Mouse (Mus musculus): ENCODE results near the gene Tmem216. TPM values are rescaled to one million over a fixed set of nuclear protein-coding genes. Genes with fewer than 3 reads are reported as not detected.
A peak's percentile ranks its signal among the peaks of the same experiment; 100 is the strongest.

The Tmem216 gene
- polyA plus RNA-seq, 1 experiment: 15.6 TPM

- Histone ChIP-seq H3K27ac (ENCODE audit: insufficient read depth, low read length) (no peak overlapping the region), H3K4me3 (ENCODE audit: insufficient read depth, low read length) (no peak overlapping the region), H3K4me1 (ENCODE audit: control insufficient read depth, insufficient read depth, low read length) (no peaks in the 10 kb centered on the region)
- TF ChIP-seq CTCF (IDR thresholded peaks at IDR 0.05; ENCODE audit: borderline replicate concordance, insufficient read depth, low read length) (no peak), POLR2A (IDR thresholded peaks at IDR 0.05; ENCODE audit: low read depth, low read length) (no peak)
Measured at GRCm38 (mm10) chr19:10539454-10539853, 16.6 kb downstream of the Tmem216 start.

- Histone ChIP-seq H3K4me3 (ENCODE audit: insufficient read depth, low read length) (no peak overlapping the region), H3K27ac (ENCODE audit: insufficient read depth, low read length) (no peak overlapping the region), H3K4me1 (ENCODE audit: control insufficient read depth, insufficient read depth, low read length) (peaks cover 4% of the 10 kb centered on the region; the same call in 1 of the 2 replicates)
- TF ChIP-seq POLR2A (IDR thresholded peaks at IDR 0.05; ENCODE audit: low read depth, low read length) (no peak), CTCF (IDR thresholded peaks at IDR 0.05; ENCODE audit: borderline replicate concordance, insufficient read depth, low read length) (no peak)
Measured at GRCm38 (mm10) chr19:10530082-10530481, 26.0 kb downstream of the Tmem216 start.

GRCm38 (mm10) chr19:10525910-10526309 lies 30.1 kb downstream of the Tmem216 start, which contains the start of gene Sdhaf2:
Sdhaf2 (minus strand) TSS chr19:10526142.
- TF ChIP-seq POLR2A (IDR thresholded peaks at IDR 0.05; ENCODE audit: low read depth, low read length) (no peak), CTCF (IDR thresholded peaks at IDR 0.05; ENCODE audit: borderline replicate concordance, insufficient read depth, low read length) (no peak)
- H3K4me1 ChIP-seq (ENCODE audit: control insufficient read depth, insufficient read depth, low read length): peaks cover 7% of the 10 kb centered on the region
- H3K27ac ChIP-seq (ENCODE audit: insufficient read depth, low read length): peak within 1 kb of the TSS; percentile 99
- peak within 1 kb of the TSS; percentile 92 for H3K4me3 ChIP-seq (ENCODE audit: insufficient read depth, low read length)

GRCm38 (mm10) chr19:10525106-10525901 lies 30.7 kb downstream of the Tmem216 start, which contains the start of gene Cpsf7:
Cpsf7 (plus strand) TSS chr19:10525266.
- Histone ChIP-seq H3K4me3 (ENCODE audit: insufficient read depth, low read length) (peak within 1 kb of the TSS; percentile 92), H3K4me1 (ENCODE audit: control insufficient read depth, insufficient read depth, low read length) (peaks cover 7% of the 10 kb centered on the region), H3K27ac (ENCODE audit: insufficient read depth, low read length) (peak within 1 kb of the TSS; percentile 99)
- no peak for TF ChIP-seq CTCF (IDR thresholded peaks at IDR 0.05; ENCODE audit: borderline replicate concordance, insufficient read depth, low read length)
- TF ChIP-seq POLR2A (IDR thresholded peaks at IDR 0.05; ENCODE audit: low read depth, low read length): no peak

- peak; percentile 79 for TF ChIP-seq POLR2A (IDR thresholded peaks at IDR 0.05; ENCODE audit: low read depth, low read length)
- TF ChIP-seq CTCF (IDR thresholded peaks at IDR 0.05; ENCODE audit: borderline replicate concordance, insufficient read depth, low read length): no peak
- peak overlapping the region; percentile 92 for H3K4me3 ChIP-seq (ENCODE audit: insufficient read depth, low read length)
Measured at GRCm38 (mm10) chr19:10524784-10525105, 31.3 kb downstream of the Tmem216 start.

GRCm38 (mm10) chr19:10523483-10524080 lies 32.5 kb downstream of the Tmem216 start:
- Histone ChIP-seq H3K27ac (ENCODE audit: insufficient read depth, low read length) (no peak overlapping the region), H3K4me3 (ENCODE audit: insufficient read depth, low read length) (peak overlapping the region; percentile 29; the same call in 1 of the 2 replicates), H3K4me1 (ENCODE audit: control insufficient read depth, insufficient read depth, low read length) (peaks cover 7% of the 10 kb centered on the region)
- TF ChIP-seq CTCF (IDR thresholded peaks at IDR 0.05; ENCODE audit: borderline replicate concordance, insufficient read depth, low read length) (no peak), POLR2A (IDR thresholded peaks at IDR 0.05; ENCODE audit: low read depth, low read length) (no peak)

More at GRCm38 (mm10) chr19:10524784-10525105, 31.3 kb downstream of the Tmem216 start:
- Histone ChIP-seq H3K4me1 (ENCODE audit: control insufficient read depth, insufficient read depth, low read length) (peaks cover 7% of the 10 kb centered on the region), H3K27ac (ENCODE audit: insufficient read depth, low read length) (peak overlapping the region; percentile 54)

GRCm38 (mm10) chr19:10521926-10522325 lies 34.1 kb downstream of the Tmem216 start:
- no peak overlapping the region for H3K4me3 ChIP-seq (ENCODE audit: insufficient read depth, low read length)
- H3K4me1 ChIP-seq (ENCODE audit: control insufficient read depth, insufficient read depth, low read length): peaks cover 7% of the 10 kb centered on the region
- H3K27ac ChIP-seq (ENCODE audit: insufficient read depth, low read length): no peak overlapping the region
- TF ChIP-seq CTCF (IDR thresholded peaks at IDR 0.05; ENCODE audit: borderline replicate concordance, insufficient read depth, low read length): no peak
- no peak for TF ChIP-seq POLR2A (IDR thresholded peaks at IDR 0.05; ENCODE audit: low read depth, low read length)

GRCm38 (mm10) chr19:10520355-10520754 lies 35.7 kb downstream of the Tmem216 start:
- Histone ChIP-seq H3K27ac (ENCODE audit: insufficient read depth, low read length) (no peak overlapping the region; the same call in 1 of the 2 replicates), H3K4me3 (ENCODE audit: insufficient read depth, low read length) (no peak overlapping the region), H3K4me1 (ENCODE audit: control insufficient read depth, insufficient read depth, low read length) (peaks cover 4% of the 10 kb centered on the region; the same call in 1 of the 2 replicates)
- TF ChIP-seq CTCF (IDR thresholded peaks at IDR 0.05; ENCODE audit: borderline replicate concordance, insufficient read depth, low read length): no peak
- TF ChIP-seq POLR2A (IDR thresholded peaks at IDR 0.05; ENCODE audit: low read depth, low read length): no peak

- H3K4me3 ChIP-seq (ENCODE audit: insufficient read depth, low read length): no peak overlapping the region
- no peak for TF ChIP-seq CTCF (IDR thresholded peaks at IDR 0.05; ENCODE audit: borderline replicate concordance, insufficient read depth, low read length)
- peaks cover 3% of the 10 kb centered on the region; the same call in 1 of the 2 replicates for H3K4me1 ChIP-seq (ENCODE audit: control insufficient read depth, insufficient read depth, low read length)
- H3K27ac ChIP-seq (ENCODE audit: insufficient read depth, low read length): peak overlapping the region; percentile 50; the same call in 1 of the 2 replicates
Measured at GRCm38 (mm10) chr19:10510759-10511330, 45.2 kb downstream of the Tmem216 start.

Data from embryonic fibroblast, embryonic 13.5 days (primary cell).